ENCODE assay signal across 8 mouse cellular contexts in genomic region chr5:90223534-90224381, GRCm38 (mm10). TPM values are rescaled to one million over a fixed set of nuclear protein-coding genes. Genes with fewer than 3 reads are reported as not detected.
DNase-seq lines count a peak whose midpoint lies in the region; ATAC-seq lines count a peak whose summit lies in the region.

Cox18 (minus strand) TSS chr5:90224001.

- H3K36me3 ChIP-seq in heart, embryonic 14.5 days (ENCODE audit: control insufficient read depth, insufficient read depth, low read length) = peaks cover 69% of the 10 kb centered on the region
- H3K36me3 ChIP-seq in liver, embryonic 13.5 days = peaks cover 41% of the 10 kb centered on the region
- peaks cover 7% of the 10 kb centered on the region; the same call in 1 of the 2 replicates for H3K36me3 ChIP-seq in stomach, embryonic 16.5 days (ENCODE audit: control insufficient read depth, insufficient read depth, low read length)

- H3K9me3 ChIP-seq in heart, embryonic 14.5 days (ENCODE audit: control insufficient read depth, low read length) = no peaks in the 10 kb centered on the region
- no peaks in the 10 kb centered on the region for H3K9me3 ChIP-seq in liver, embryonic 13.5 days (replicated peaks)
- H3K9me3 ChIP-seq in stomach, embryonic 16.5 days (replicated peaks; ENCODE audit: control insufficient read depth, low read length) = no peaks in the 10 kb centered on the region

- ATAC-seq in CD4-positive, CD25-positive, alpha-beta regulatory T cell, adult 4 months = peak; percentile 91
- ATAC-seq in heart, embryonic 14.5 days (ENCODE audit: insufficient number of reproducible peaks, insufficient read depth, low FRiP score, low read depth) = peak; percentile 98
- ATAC-seq in liver, embryonic 13.5 days (ENCODE audit: low read depth) = peak; percentile 98
- ATAC-seq in stomach, embryonic 16.5 days (ENCODE audit: insufficient read depth, low FRiP score) = peak; percentile 99

- peak within 1 kb of the TSS; percentile 92 for H3K9ac ChIP-seq in heart, embryonic 14.5 days (ENCODE audit: low read length)
- peak within 1 kb of the TSS; percentile 88 for H3K9ac ChIP-seq in liver, embryonic 13.5 days
- peak within 1 kb of the TSS; percentile 95 for H3K9ac ChIP-seq in stomach, embryonic 16.5 days (ENCODE audit: low read length)

- H3K4me2 ChIP-seq in heart, embryonic 14.5 days (ENCODE audit: low read length) = peak within 1 kb of the TSS; percentile 71
- H3K4me2 ChIP-seq in liver, embryonic 13.5 days = peak within 1 kb of the TSS; percentile 89
- H3K4me2 ChIP-seq in stomach, embryonic 16.5 days (ENCODE audit: low read depth, low read length) = peak within 1 kb of the TSS; percentile 86

- H3K4me1 ChIP-seq in heart, embryonic 14.5 days (ENCODE audit: control insufficient read depth in 2 of 2, insufficient read depth in 2 of 2, low read length in 2 of 2) = peaks cover 2 to 8% of the 10 kb centered on the region in 2 experiments; a peak in 3 of 4 replicates
- peaks cover 25% of the 10 kb centered on the region for H3K4me1 ChIP-seq in liver, embryonic 13.5 days (replicated peaks)
- H3K4me1 ChIP-seq in stomach, embryonic 16.5 days (ENCODE audit: control insufficient read depth, insufficient read depth, low read length) = peaks cover 12% of the 10 kb centered on the region

- peak within 1 kb of the TSS; percentile 90 to 92 for H3K27ac ChIP-seq in heart, embryonic 14.5 days (replicated peaks in 1 of 2; ENCODE audit: control insufficient read depth in 1 of 2, insufficient read depth in 1 of 2, low read depth in 2 of 2, low read length in 2 of 2)
- peak within 1 kb of the TSS; percentile 97 for H3K27ac ChIP-seq in liver, embryonic 13.5 days
- H3K27ac ChIP-seq in stomach, embryonic 16.5 days (ENCODE audit: low read length) = peak within 1 kb of the TSS; percentile 93

- H3K4me3 ChIP-seq in heart, embryonic 14.5 days (ENCODE audit: control insufficient read depth in 1 of 2, insufficient read depth in 1 of 2, low read depth in 1 of 2, low read length in 2 of 2) = peak within 1 kb of the TSS; percentile 81 to 86
- peak within 1 kb of the TSS; percentile 91 for H3K4me3 ChIP-seq in liver, embryonic 13.5 days (replicated peaks)
- H3K4me3 ChIP-seq in stomach, embryonic 16.5 days (replicated peaks; ENCODE audit: low read length) = peak within 1 kb of the TSS; percentile 94

- peak; percentile 98 for DNase-seq in c-Kit-negative CD71-positive TER-119-positive erythroid progenitor cells, embryonic 14.5 days (ENCODE audit: low read depth, low spot score)
- peak; percentile 100 for DNase-seq in fibroblast of lung, adult 2 months (ENCODE audit: low read depth)
- peak; percentile 99 for DNase-seq in kidney, postnatal 14 days
- peak; percentile 99 for DNase-seq in liver, embryonic 13.5 days
- peak; percentile 97 for DNase-seq in neural tube, embryonic 10.5 days (ENCODE audit: extremely low spot score, low spot score)

- under 1% methylated on average over 62 of the region's 62 CpGs for WGBS in heart, embryonic 14.5 days
- WGBS in liver, embryonic 13.5 days (ENCODE audit: insufficient replicate concordance) = under 1% methylated on average over 62 of the region's 62 CpGs
- under 1% methylated on average over 62 of the region's 62 CpGs for WGBS in stomach, embryonic 16.5 days

- H3K27me3 ChIP-seq in heart, embryonic 14.5 days (ENCODE audit: control insufficient read depth, insufficient read depth, low read length) = no peaks in the 10 kb centered on the region
- no peaks in the 10 kb centered on the region for H3K27me3 ChIP-seq in liver, embryonic 13.5 days
- H3K27me3 ChIP-seq in stomach, embryonic 16.5 days (ENCODE audit: control insufficient read depth, insufficient read depth, low read length) = no peaks in the 10 kb centered on the region

RNA-seq across cellular contexts. Expression of gene Cox18, which starts in this region (rescaled TPM):
- 10 to 100 TPM; 13.9 to 18.3 TPM for polyA plus RNA-seq in CD4-positive, CD25-positive, alpha-beta regulatory T cell, adult 4 months (2017; shearing (Covaris generic))
- 26.0 and 26.5 TPM in 2 replicates for polyA plus RNA-seq in heart, embryonic 14.5 days (2014; fragmentation: Nextera tagmentation; extraction: Ambion mirVana)
- 22.5 and 23.8 TPM in 2 replicates for polyA plus RNA-seq in liver, embryonic 13.5 days (2015; fragmentation: Nextera tagmentation; extraction: Ambion mirVana)
- polyA plus RNA-seq in stomach, embryonic 16.5 days (2015; fragmentation: Nextera tagmentation; extraction: Ambion mirVana) = 26.2 and 27.7 TPM in 2 replicates

Comparison
In these comparisons a context has a peak if more than half of its experiments do, and no peak if none do; other contexts are left out.
1. Peak in every context shown above with its lines: DNase-seq, ATAC-seq, H3K4me3 ChIP-seq and H3K27ac ChIP-seq.